Mouse (Mus musculus): ENCODE measurements at regions not wholly inside any gene's neighbourhood (a gene's known extent, or its start where the extent isn't known, plus 50 kb on each side); places are given as distances from the start of the nearest gene placed in this dataset.
A peak's percentile ranks its signal among the peaks of the same experiment; 100 is the strongest.

GRCm38 (mm10) chr11:111747947-111748322 lies 682.0 kb downstream of the Kcnj2 start:
- Histone ChIP-seq H3K4me1 (no peaks in the 10 kb centered on the region), H3K9me3 (no peaks in the 10 kb centered on the region), H3K4me2 (replicated peaks) (no peak overlapping the region), H3K9ac (replicated peaks) (no peak overlapping the region), H3K36me3 (no peaks in the 10 kb centered on the region), H3K27ac (replicated peaks) (no peak overlapping the region), H3K27me3 (no peaks in the 10 kb centered on the region), H3K4me3 (no peak overlapping the region)
- 86% methylated on average over 2 of the region's 2 CpGs for WGBS
- no peak for ATAC-seq (ENCODE audit: low FRiP score, low read depth)

GRCm38 (mm10) chr11:111748496-111748895 lies 682.5 kb downstream of the Kcnj2 start:
- Histone ChIP-seq H3K9ac (replicated peaks) (no peak overlapping the region), H3K9me3 (no peaks in the 10 kb centered on the region), H3K4me3 (no peak overlapping the region), H3K4me2 (replicated peaks) (no peak overlapping the region), H3K27ac (replicated peaks) (no peak overlapping the region), H3K4me1 (no peaks in the 10 kb centered on the region), H3K36me3 (no peaks in the 10 kb centered on the region), H3K27me3 (no peaks in the 10 kb centered on the region)
- ATAC-seq (ENCODE audit: low FRiP score, low read depth): no peak
- 96% methylated on average over 1 of the region's 1 CpGs for WGBS

DNA sequence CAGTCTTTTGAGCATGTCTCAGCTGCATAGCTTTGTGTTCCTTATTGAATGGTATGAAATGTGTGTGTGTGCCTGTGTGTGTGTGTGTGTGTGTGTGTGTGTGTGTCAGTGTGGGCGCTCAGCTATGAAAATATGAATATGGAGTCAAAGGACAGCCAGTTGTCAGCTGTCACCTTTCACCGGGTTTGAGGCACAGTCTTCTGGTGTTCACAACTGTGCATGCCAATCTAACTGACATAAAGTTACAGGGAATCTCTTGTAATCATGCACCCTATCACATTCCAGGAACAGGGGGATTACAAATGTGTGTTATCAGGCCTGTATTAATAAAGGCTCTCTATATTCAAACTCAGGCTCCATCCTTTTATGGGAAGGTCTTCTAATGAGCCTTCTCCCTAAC lies 688.8 kb downstream of the Kcnj2 start:
- Histone ChIP-seq H3K27ac (replicated peaks) (no peak overlapping the region), H3K4me1 (no peaks in the 10 kb centered on the region), H3K4me2 (replicated peaks) (no peak overlapping the region), H3K36me3 (no peaks in the 10 kb centered on the region), H3K4me3 (no peak overlapping the region), H3K9ac (replicated peaks) (no peak overlapping the region), H3K27me3 (no peaks in the 10 kb centered on the region), H3K9me3 (no peaks in the 10 kb centered on the region)
- 88% methylated on average over 2 of the region's 2 CpGs for WGBS
- ATAC-seq (ENCODE audit: low FRiP score, low read depth): no peak

DNA sequence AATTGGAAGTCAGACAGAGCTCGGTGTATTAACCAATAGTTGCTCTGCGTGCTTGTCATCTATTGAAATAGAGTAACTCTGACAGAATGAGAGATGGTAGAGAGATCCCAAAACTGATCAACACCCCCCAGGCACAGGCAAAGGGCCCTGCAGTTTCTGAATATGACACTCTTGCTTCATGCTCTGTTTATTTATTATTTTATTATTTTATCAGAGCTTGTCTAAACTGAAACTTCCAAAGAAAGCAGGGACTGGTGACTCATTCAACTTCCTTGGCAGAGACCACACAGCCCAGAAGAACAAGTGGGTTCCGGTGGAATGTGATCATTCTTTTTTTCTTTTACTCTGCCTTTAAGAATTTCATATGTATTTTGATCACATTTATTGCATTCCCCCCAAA lies 697.1 kb downstream of the Kcnj2 start:
- H3K36me3 ChIP-seq: no peaks in the 10 kb centered on the region
- no peaks in the 10 kb centered on the region for H3K9me3 ChIP-seq
- H3K27me3 ChIP-seq: no peaks in the 10 kb centered on the region
- H3K4me2 ChIP-seq (replicated peaks): no peak overlapping the region
- ATAC-seq (ENCODE audit: low FRiP score, low read depth): no peak
- H3K9ac ChIP-seq (replicated peaks): no peak overlapping the region
- H3K4me1 ChIP-seq: peaks cover 9% of the 10 kb centered on the region
- no peak overlapping the region for H3K27ac ChIP-seq (replicated peaks)
- H3K4me3 ChIP-seq: no peak overlapping the region
- 83% methylated on average over 3 of the region's 3 CpGs for WGBS

GRCm38 (mm10) chr11:111766371-111767011 lies 700.5 kb downstream of the Kcnj2 start:
- peaks cover 9% of the 10 kb centered on the region for H3K4me1 ChIP-seq
- H3K27ac ChIP-seq (replicated peaks): peak overlapping the region; percentile 40; the same call in 1 of the 2 replicates
- ATAC-seq (ENCODE audit: low FRiP score, low read depth): peak; percentile 90
- no peak overlapping the region for H3K9ac ChIP-seq (replicated peaks)
- no peaks in the 10 kb centered on the region for H3K9me3 ChIP-seq
- 12% methylated on average over 6 of the region's 6 CpGs for WGBS
- H3K36me3 ChIP-seq: no peaks in the 10 kb centered on the region
- H3K4me2 ChIP-seq (replicated peaks): no peak overlapping the region
- H3K4me3 ChIP-seq: no peak overlapping the region
- H3K27me3 ChIP-seq: no peaks in the 10 kb centered on the region

GRCm38 (mm10) chr11:111767012-111767392 lies 701.0 kb downstream of the Kcnj2 start:
- Histone ChIP-seq H3K27me3 (no peaks in the 10 kb centered on the region), H3K4me1 (peaks cover 9% of the 10 kb centered on the region), H3K36me3 (no peaks in the 10 kb centered on the region), H3K4me2 (replicated peaks) (no peak overlapping the region), H3K4me3 (no peak overlapping the region), H3K9me3 (no peaks in the 10 kb centered on the region), H3K27ac (replicated peaks) (peak overlapping the region; percentile 40; the same call in 1 of the 2 replicates), H3K9ac (replicated peaks) (no peak overlapping the region)
- 66% methylated on average over 1 of the region's 1 CpGs for WGBS
- ATAC-seq (ENCODE audit: low FRiP score, low read depth): no peak

DNA sequence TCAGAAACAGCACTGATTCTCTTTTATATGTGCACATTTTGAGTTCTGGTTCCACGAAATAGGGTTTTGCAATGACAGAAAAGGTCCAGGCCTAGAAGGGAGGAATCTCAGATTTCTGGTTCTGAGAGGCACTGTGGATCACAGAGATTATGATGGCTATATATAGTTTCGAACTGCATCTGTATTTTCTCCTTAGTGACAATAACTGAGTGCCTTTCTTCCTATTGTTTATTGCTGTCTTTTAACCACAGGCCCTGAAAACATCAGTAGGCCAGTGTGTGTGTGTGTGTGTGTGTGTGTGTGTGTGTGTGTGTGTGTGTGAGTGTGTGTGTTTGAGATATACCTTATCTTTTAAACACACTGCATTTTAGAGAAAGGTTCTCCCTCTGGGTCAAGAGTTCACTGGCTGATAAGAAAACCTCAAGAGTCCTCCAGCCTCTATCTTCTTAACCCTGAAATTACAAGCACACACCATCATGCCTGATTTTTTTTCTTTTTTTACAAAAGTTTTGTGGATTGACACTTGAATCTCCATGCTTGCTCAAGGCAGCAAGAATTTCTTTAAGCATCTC lies 708.2 kb downstream of the Kcnj2 start:
- Histone ChIP-seq H3K9me3 (no peaks in the 10 kb centered on the region), H3K36me3 (no peaks in the 10 kb centered on the region), H3K4me1 (no peaks in the 10 kb centered on the region), H3K4me2 (replicated peaks) (no peak overlapping the region), H3K9ac (replicated peaks) (no peak overlapping the region), H3K4me3 (no peak overlapping the region), H3K27me3 (no peaks in the 10 kb centered on the region), H3K27ac (replicated peaks) (no peak overlapping the region)
- WGBS: 84% methylated on average over 2 of the region's 2 CpGs
- ATAC-seq (ENCODE audit: low FRiP score, low read depth): no peak

DNA sequence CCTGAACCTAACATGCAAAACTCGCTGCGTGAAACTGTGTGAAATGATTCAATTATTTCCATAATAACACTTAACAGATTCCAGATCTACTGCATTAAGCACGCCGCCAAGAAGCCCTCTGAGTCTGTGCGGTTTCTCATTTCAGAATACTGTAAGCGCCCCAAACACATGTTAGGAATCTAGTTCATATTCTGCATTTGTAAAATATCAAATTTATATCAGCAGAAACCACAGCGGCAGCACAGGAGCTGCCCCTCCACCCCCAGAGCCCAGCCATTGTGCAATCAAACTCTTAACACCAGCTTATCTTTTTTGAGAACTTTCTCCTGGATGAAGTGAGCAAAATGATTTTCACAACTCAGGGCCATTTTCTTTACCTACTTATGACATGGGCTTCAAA lies 715.4 kb downstream of the Kcnj2 start:
- no peaks in the 10 kb centered on the region for H3K27me3 ChIP-seq
- no peak overlapping the region for H3K27ac ChIP-seq (replicated peaks)
- H3K9ac ChIP-seq (replicated peaks): no peak overlapping the region
- H3K4me3 ChIP-seq: no peak overlapping the region
- ATAC-seq (ENCODE audit: low FRiP score, low read depth): no peak
- no peaks in the 10 kb centered on the region for H3K4me1 ChIP-seq
- H3K9me3 ChIP-seq: no peaks in the 10 kb centered on the region
- H3K36me3 ChIP-seq: no peaks in the 10 kb centered on the region
- 74% methylated on average over 7 of the region's 7 CpGs for WGBS
- no peak overlapping the region for H3K4me2 ChIP-seq (replicated peaks)

DNA sequence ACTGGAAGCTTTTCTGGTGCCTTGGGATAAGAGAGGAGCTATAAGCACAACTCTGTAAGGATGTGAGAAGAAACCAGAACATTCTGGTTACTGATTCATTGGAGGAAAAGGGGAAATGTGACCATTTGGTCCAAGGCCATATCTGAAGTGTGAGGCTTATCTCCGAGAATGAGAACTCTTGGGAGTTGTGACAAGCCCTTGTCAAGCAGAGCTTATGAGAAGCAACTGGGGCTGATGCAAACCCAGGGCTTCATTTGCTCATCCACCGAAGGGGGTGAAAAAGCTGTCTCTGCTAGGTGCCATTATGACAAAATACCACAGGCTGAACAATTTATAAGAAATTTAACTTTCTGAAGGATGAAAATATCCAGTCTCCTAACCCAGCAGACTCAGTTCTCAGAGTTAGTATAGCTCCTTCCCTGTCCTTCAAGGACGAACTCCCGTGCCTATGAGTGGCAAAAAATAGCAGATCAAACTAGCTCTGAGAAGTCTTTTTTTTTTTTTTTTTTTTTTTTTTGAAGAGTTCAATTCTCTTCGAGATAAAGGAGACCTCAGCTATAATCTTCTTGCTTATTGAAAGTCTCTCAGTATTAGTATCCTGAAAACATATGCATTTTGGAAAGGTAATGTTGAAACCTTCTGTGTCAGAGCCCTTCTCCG lies 725.4 kb downstream of the Kcnj2 start:
- no peak overlapping the region for H3K4me3 ChIP-seq
- H3K36me3 ChIP-seq: no peaks in the 10 kb centered on the region
- ATAC-seq (ENCODE audit: low FRiP score, low read depth): no peak
- H3K27ac ChIP-seq (replicated peaks): no peak overlapping the region
- H3K27me3 ChIP-seq: no peaks in the 10 kb centered on the region
- WGBS: 84% methylated on average over 6 of the region's 6 CpGs
- no peak overlapping the region for H3K4me2 ChIP-seq (replicated peaks)
- no peaks in the 10 kb centered on the region for H3K4me1 ChIP-seq
- no peak overlapping the region for H3K9ac ChIP-seq (replicated peaks)
- H3K9me3 ChIP-seq: no peaks in the 10 kb centered on the region

- Histone ChIP-seq H3K4me1 (no peaks in the 10 kb centered on the region), H3K27ac (replicated peaks) (no peak overlapping the region), H3K36me3 (no peaks in the 10 kb centered on the region), H3K9ac (replicated peaks) (no peak overlapping the region), H3K27me3 (no peaks in the 10 kb centered on the region), H3K4me2 (replicated peaks) (no peak overlapping the region), H3K4me3 (no peak overlapping the region), H3K9me3 (no peaks in the 10 kb centered on the region)
- WGBS: 91% methylated on average over 3 of the region's 3 CpGs
- ATAC-seq (ENCODE audit: low FRiP score, low read depth): no peak
Measured at GRCm38 (mm10) chr11:111801033-111801432, 735.1 kb downstream of the Kcnj2 start.

- Histone ChIP-seq H3K9me3 (no peaks in the 10 kb centered on the region), H3K9ac (replicated peaks) (no peak overlapping the region), H3K27ac (replicated peaks) (no peak overlapping the region), H3K36me3 (no peaks in the 10 kb centered on the region), H3K4me1 (peaks cover 24% of the 10 kb centered on the region), H3K27me3 (peaks cover 11% of the 10 kb centered on the region; the same call in 1 of the 2 replicates), H3K4me2 (replicated peaks) (no peak overlapping the region), H3K4me3 (no peak overlapping the region)
- 94% methylated on average over 18 of the region's 18 CpGs for WGBS
- no peak for ATAC-seq (ENCODE audit: low FRiP score, low read depth)
Measured at GRCm38 (mm10) chr11:111816176-111816775, 750.3 kb downstream of the Kcnj2 start.

GRCm38 (mm10) chr11:111818124-111818523 lies 752.2 kb downstream of the Kcnj2 start:
- no peaks in the 10 kb centered on the region for H3K9me3 ChIP-seq
- H3K4me3 ChIP-seq: no peak overlapping the region
- no peaks in the 10 kb centered on the region for H3K36me3 ChIP-seq
- H3K27me3 ChIP-seq: peaks cover 11% of the 10 kb centered on the region; the same call in 1 of the 2 replicates
- H3K27ac ChIP-seq (replicated peaks): no peak overlapping the region
- ATAC-seq (ENCODE audit: low FRiP score, low read depth): peak; percentile 68
- no peak overlapping the region for H3K9ac ChIP-seq (replicated peaks)
- H3K4me2 ChIP-seq (replicated peaks): peak overlapping the region; percentile 14
- 1% methylated on average over 10 of the region's 10 CpGs for WGBS
- H3K4me1 ChIP-seq: peaks cover 24% of the 10 kb centered on the region
